Mouse (Mus musculus) gastrocnemius, adult 8-10 months (tissue): ENCODE data around the gene Brca2. TPM values are rescaled to one million over a fixed set of nuclear protein-coding genes. Genes with fewer than 3 reads are reported as not detected.

Experiments used
- DNase-seq, 2 experiments: peaks; one replicate each; pipeline ENCODE4 v3.0.0; 2022; ENCODE audit warnings: low spot score in 2 of 2
- total RNA-seq, 4 experiments: library from RNA; stranded (reverse); gene quantifications; 2 replicates each; pipeline ENCODE4 v1.2.4; 2022

Brca2 gene
- total RNA-seq, 4 experiments from 2014 or later: 1.3 to 2.0 (median 1.5) TPM

DNA sequence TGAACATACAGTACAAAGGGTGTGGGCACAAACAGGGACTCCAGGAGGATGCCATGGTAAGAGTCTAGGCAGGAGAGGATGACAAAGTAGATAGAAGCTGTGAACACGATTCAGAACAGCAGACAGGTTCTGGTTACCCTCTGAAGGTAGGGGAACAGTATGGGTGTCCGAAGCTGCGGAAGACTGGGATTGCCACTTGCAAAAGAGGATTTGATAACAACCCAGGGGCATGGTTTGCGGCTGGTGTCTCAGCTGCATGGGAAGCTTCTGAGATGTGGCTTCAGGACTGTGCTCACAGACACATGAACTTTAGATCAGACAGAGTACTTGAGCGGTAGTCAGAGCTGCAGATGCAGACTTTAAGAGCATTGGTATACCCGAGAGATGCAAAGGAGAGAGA, 42.0 kb downstream of the Brca2 start:
- DNase-seq: no peak

DNA sequence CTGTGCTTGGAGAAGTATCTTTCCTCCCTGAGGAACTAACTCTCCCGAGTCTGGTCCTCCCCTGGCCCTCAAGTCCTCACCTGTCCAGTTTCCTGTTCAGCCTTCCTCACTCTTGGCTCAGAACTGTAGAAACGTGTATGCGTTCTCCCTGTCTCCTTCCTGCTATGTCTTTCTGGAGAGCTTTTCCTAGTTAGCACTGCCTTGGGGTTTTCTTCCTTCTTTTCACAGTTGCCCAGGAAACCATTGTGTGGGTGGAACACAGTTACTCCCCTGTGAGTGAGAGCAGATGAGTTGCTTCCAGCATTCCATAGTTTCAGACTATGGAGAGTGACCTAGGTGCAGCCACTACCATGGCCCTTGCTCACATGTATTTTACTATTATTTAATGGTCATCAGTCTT, 43.8 kb downstream of the Brca2 start:
- no peak for DNase-seq

DNA sequence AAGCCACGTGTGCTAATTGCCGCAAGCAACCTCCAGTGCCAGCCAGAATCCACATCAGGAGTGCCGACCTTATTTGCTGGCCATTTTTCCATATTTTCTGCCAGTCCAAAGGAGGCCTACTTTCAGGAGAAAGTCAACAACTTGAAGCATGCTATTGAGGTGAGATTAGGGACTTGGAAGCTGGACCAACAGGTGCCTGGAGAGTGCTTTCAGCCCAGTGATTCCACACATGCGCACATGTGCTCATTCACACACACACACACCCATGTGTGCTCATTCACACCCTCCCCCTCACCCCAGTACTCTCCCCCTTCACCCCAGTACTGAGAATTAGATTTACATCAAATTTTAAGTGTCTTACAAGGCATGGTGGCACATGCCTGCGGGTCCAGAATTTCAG, 44.5 kb downstream of the Brca2 start:
- DNase-seq: no peak

DNA sequence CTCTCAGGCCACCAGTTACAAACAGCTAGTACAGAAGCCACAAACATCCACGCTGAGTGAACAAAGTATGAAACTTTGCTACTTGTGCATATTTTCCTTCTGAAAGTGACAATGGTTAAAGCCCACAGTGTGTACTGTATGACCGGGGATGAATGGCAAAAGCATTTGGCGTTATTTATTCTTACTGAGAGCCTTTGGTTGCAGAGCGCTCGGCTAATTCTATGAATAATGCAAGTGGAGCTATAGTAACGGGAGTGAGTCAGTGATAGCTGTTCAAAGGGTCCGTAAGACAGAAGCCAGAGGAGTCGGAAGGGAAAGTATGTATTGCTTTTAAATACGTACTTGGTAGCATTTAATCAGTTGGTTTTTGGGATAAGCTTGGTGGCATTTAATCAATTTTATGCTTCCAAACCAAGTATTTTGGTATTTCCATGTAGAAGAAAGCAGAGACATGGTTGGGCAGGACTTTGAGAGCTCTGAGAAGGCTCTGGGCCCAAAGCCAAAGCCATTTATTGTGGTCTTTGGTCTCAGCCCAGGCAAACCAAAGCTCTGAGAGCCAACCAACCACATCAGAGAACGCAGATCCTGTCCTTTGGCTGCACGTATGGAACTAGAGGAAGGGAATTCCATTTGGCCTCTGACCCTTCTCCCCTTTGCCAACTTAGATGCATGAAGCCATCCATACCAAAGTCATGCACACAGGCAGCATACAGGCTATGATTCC, 48.2 kb downstream of the Brca2 start:
- no peak for DNase-seq

DNA sequence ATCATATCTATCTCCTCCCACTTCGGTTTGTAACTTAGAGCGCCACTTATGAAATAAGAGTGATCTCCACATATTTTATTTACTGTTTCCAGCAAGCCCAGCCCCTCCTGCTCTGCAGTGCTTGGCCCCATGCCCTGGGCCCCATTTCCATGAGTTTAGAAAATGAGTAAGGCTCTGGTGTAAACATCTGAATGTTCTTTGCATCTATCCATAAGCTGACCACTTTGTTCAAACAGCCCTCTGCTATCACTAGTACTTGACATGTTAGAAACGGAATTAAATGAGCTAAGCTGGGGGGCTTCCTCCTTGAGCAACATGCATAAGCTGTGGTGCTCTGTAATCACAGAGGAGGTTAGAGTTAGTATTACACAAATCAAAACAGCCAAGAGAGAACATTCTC, 52.0 kb downstream of the Brca2 start:
- no peak for DNase-seq

DNA sequence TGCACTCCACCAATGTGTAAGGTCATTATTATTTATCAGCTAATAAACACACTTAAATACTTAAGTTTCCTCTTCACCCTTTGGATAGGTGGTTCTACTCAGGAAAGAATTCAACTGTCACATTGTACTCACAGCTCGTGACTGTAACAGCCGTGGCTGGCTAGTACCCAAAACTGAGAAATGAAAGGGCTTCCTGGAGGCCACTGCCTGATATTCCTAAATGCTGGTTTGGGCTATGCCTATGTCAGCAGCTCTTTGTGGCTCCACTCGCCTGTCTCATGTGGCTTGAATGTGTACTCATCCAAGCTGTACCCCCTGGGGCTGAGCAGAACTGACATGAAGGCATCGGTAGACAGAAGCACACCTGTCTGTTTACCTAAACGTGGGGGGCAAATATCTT, 52.5 kb downstream of the Brca2 start:
- DNase-seq: no peak

DNA sequence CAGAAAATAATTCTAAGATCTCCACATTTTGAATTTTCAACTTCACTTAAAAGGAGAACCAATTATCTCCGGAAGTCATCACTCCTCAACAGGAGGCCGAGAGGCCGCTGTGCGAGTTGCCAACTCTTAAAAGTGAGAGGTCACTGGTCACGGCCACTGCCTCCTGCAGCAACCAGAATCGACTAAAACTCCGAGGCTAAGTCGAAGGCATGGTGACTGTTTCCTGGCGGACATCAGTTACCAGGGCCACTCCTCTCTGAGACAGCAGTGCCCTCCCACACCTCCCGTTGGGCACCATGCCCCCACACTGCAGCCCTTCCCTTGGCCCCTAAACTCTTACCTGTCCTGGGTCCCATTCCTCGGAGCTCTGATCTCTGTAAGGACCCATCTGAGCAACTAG, 54.4 kb downstream of the Brca2 start:
- no peak for DNase-seq

DNA sequence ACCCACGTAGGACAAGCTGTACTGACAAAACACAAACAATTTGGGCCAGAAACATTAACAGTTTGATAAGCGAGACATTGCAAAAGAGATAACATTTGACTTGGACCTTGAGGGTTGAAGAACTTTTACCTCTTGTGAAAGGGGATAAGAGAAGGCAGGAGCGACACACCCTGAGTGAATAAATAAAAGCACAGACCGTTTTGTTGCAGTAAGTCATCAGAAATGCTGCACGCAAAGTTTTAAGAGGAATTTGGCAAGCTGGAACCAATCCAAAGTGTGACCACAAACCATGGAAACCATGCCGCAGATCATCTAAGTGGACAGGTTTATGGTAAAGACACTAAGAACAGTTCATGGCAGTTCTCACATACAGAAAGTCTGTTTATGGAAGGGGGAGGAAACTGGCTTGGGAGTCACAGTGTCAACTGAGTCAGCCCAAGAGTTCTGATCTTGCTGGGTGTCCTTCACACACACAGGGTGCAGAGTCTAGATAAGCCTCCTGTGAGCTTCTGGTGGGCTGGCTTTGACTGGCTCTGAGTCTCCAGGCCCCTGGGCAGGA, 56.3 kb downstream of the Brca2 start:
- DNase-seq: no peak

DNA sequence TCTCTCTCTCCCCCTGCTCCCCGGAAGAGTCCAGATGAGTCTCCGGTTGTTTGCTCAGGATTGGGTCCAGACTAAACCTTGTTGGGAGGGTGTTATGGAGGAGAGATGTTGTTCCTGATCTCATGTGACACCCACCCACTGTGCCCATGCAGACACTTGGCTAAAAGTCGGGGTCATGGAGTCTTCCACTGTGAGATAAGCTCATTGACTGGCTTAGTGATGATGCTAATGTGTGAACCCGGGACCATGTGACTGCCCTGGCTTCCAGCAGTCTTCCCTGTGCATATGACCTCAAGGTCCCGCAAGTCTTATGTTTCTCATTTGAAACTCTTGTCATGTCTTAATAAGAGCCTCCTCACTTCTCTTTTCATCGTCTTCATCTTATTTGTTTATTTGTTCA, 58.8 kb downstream of the Brca2 start:
- DNase-seq: no peak

DNA sequence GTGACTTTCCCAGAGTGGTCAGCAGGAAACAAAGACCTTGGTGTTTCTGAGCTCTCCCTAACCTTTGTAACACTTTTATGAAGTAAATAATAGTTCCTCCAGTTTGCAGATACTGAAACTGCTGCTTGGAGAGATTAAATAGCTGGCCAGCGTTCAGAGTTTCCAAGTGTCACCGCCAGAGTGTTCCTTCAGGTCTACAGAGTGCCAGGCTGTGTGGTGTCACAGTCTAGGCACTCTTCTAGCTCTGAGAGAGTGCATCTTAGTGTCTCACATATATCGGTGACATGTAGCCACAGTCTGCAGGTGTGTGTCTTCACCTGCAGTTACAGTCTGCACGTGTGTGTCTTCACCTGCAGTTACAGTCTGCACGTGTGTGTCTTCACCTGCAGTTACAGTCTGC, 60.8 kb downstream of the Brca2 start:
- DNase-seq: no peak

DNA sequence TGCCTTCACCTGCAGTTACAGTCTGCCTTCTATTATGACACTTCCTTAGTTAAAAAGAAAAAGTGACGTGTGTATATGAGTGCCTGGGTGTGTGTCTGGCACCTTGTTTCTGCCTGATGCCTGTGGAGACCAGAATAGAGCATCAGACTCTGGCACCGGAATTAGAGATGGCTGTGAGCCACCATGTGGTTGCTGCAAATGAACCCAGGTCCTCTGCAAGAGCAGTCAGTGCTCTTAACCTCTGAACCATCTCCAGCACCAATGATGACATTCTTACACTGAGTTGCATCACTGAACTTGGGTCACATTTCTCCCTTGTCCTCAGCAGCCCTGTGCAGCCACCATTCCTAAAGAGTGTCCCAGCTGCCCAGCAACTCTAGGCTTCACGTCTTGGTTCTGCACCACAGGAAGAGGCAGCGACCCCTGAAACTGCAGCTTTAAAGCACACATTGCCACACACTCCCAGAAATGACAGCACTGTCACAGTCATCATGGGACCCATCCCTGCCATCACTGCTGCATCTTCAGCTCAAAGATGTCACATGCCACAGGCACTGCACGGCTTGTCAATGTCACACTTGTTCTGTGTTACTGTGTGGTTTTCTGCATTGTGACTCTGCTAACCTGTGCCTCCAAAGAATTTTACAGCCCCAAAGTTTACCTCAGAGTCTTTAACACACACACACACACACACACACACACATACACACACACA, 61.3 kb downstream of the Brca2 start:
- DNase-seq: peak; percentile 19 to 27

DNA sequence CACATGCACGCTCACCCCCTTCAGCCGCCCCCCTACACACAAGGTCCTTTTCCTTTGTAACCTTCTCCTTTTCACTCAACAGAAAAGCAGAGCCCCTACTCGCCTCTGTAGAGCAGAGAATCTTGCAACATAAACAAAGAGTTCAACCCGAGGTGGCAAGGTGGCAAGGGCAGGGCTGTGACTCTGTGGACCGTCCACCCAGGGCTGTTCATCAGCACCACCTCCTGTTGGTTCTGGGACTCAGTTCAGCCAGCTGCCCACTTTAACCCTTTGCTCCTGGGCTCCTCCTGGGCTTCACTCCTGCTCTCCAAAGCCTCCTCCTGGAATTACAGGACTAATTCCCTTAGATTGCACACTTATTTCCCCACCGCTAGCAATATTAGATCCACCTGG, 61.9 kb downstream of the Brca2 start:
- DNase-seq: no peak

DNA sequence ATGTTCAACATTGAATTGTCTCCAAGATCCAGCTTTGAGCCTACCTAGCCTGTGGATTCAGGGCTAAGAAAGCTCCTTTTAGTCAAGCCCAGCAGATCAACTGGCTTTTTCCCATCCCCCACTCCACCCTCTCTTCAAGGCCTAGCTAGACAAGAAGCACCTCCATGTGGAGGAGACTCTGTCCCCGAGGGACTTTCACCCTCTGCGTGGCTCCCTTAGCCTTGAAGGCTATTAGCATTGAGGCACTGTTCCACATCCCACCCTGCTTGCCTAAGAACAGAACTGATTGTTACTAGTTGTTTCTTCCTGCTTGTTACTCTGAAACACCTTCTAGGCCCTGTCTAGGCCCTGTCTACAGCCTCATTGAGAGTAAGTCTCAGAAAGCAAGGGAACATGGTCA, 67.5 kb downstream of the Brca2 start:
- no peak for DNase-seq

DNA sequence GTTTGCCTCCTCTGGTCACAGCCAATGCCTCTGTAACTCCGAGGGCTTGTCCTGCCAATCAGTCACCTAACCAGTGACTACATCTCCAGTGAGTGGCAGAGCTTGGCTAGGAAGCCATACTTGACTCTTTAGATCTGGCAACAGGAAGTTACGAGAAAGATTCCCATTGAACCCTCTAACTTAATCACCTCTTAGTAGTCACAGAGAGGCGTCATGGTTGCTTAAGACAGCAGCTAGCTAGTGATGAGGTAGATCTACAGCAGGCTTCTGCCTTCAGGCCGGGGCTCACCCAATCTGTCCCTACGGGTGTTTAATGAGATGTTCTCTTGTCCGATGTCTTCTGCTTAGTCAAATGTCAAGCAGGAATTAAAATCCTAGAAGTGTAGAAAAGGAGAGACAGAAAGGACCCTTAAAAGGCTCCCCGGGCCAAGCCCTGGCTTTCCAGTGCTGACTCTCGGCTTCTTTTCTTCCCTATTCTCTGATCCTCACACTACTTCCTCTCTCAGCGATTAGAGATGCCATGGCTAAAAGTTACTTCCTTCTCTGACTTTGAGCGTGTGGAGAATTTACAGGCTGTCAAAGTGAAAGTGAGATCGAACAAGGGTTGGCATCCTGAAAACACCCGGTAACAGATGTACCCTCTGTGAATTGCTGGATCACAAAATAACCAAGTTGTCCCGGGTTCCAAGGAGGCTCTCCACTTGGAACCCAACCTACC, 69.9 kb downstream of the Brca2 start:
- DNase-seq: no peak

DNA sequence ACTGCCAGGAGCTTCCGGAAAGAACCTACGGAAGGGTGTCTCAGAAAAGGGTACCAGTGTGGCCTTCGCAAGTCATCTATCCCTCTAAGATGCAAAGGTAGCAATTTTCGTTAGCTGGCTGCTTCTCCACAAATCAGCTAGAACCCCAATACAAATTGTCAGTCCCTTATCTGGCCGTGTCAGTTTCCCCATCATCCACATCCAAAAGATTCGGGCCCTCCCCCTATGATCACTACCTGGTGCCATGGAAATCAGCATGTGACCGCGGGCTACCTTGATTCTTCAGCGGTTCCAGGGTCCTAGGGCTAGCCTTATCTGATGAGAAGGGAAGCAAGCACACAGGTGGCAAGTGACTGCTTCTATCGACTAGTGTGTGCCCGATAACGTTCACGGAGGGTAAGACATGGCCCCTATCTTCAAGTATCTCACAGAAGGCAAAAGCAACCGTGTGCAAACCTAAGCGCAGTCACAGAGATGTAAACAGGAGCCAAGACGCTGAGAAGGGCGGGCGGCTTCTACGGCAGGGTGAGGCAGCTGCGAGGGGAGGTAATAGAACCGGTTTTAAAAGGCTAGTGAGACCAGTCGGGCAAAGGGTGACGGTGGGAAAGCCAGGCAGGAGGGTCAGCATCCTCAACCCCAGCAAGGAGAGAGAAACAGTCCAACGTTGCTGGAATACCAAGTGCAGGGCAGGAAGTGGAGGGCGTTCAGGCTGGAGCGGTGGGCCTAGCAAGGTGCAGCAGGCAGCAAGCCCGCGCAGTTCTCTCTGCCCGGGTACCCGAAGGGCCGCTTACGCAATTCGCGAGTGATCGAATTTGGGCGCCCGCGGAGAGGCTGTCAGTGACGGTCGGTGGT, 70.7 kb downstream of the Brca2 start:
- DNase-seq: no peak

DNA sequence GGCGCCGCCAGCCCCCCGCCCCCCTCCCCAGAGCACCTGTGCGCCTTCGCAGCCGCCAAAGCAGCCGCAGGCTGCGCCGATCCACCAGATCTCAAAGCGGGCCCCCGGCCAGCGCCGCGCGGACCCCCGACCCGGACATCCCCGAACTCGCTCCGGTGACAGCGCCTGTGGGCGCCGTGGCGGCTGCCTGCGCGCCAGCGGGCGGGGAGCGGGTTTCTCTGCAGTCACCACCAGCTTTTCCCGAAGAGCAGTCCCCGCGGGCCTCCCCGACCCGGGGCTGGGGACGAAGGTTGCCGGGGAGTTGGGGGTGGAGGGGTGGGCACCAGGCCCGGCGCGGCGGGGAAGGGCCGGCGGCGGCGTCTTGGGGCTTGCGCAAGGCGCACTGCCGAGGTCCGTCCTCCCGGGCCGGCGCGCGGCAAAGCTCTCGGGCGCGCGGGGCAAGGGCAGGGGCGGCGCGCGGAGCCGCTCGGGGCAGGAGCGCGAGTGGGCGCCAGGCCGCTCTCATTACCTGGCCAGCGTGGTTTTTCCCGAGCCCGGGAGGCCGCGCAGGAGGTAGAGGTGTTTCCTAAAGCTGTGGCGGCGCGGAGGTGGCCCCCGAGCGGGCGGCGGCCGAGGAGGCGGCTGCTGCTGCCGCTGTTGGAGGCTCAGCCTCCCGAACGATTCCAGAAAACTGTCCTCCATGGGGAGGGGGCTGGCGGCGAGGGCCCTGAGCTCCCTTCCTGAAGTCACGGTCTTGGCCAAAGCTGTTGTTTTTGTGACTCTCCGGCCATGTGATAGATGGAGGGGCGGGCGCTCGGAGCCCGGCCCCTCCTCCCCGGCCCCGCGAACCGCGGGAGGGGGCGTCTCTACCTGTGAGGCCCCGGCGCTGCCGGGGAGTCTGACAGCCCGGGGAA, 71.6 kb downstream of the Brca2 start:
- peak in 1 of 2 experiments; percentile 16 for DNase-seq

DNA sequence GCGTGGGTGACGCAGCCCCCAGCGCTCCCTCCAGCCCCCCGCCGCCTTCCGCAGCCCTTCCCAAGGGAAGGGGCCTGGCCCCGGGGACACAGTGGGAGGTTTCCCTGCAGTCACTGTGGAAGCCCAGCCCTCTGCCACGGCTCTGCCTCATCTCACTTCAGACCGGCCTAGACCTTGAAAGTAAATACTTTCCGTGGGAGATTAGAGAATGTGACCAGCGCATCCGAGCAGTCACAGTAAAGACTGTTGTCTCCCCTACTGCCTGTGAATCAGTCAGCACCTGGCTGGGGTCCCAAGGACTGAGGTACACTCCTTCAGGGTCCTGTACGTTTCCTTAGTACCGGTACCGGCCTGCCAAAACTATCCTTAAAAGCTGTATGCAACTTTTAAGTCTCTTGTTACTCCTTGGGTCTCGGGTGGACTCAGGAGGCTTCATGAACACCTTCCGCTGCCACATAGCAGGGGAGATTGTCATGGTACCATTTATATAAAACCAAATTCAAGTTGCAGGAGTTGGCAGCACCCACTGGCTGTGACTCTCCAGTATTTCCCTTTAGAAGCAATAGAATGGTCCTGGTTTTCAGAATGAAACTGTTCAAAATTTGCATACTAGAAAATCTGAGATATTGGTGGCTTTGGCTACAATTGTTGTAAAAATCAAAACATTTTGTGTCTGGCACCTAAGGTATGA, 72.4 kb downstream of the Brca2 start:
- DNase-seq: no peak

DNA sequence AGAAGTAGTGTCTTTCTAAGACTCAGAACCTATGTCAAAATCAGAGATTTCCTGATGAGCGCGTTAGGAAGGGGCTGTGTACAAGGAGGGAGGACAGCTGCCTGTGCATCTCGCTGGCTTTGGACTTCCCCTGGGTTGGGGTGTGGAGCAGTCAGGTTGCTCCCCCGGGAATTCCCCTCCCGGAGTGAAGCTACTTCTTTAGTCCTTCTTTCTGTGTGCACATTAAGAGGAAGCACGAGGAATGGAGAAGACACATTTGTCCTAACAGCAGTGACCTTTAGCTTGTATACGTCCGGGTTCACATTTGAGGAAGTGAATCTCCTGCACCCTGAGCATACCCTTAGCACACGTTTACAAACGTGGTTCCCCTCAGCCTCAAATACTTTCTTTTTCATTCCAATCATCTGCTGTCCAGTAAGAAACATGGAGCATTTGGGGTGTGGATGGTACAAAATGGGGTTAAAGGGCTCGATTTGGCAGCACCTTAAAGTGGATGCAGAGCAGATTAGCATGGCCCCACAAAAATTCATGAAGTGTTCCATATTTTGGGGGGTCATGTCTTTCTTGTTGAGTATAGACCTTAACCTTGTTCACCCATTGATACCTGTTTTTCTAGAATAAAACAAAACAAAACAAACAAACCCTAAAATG, 73.1 kb downstream of the Brca2 start:
- no peak for DNase-seq

DNA sequence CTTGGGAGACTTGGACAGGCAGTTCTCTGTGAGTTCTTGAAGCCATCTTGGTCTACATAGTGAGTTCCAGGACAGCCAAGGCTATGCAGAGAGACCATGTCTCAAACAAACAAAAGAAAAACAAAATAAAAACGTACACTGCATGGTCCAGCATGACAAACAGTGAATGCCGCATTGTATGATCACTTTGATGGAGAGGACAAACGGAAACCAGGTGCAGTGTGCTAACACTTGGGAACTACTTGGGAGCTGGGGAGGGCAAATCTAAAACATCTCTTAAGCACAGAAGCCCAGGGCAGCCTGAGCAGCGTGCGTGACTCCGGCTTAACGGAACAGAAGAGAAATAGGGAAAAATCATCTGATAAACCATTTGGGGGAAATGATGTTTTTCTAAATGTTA, 74.7 kb downstream of the Brca2 start, which contains the start of gene N4bp2l1:
TSS of gene N4bp2l1 (minus strand) at position 101 of the 400 bp plus-strand sequence.
- DNase-seq: no peak
